Mouse (Mus musculus) stomach, postnatal 0 days (tissue): ENCODE measurements around the gene Olfr1289.

Source experiments
- CTCF ChIP-seq: IDR thresholded peaks from 2 replicates; pipeline ENCODE4 v1.5.1; 2016; ENCODE audit warnings: antibody characterized with exemption, low read depth, mild to moderate bottlenecking, moderate library complexity
- EP300 ChIP-seq: optimal IDR thresholded peaks from 2 replicates; pipeline ENCODE3; 2016; ENCODE audit warnings: antibody characterized with exemption

GRCm38 (mm10) chr2:111493729-111494128 is 13.1 kb downstream of the Olfr1289 start, which contains the start of gene Olfr1290:
- TF ChIP-seq CTCF (no peak), EP300 (no peak)
